Mouse (Mus musculus): ENCODE measurements around the gene Smc5.

- TF ChIP-seq CTCF (IDR thresholded peaks at IDR 0.05; ENCODE audit: borderline replicate concordance, insufficient read depth, low read length) (no peak), POLR2A (IDR thresholded peaks at IDR 0.05; ENCODE audit: low read depth, low read length) (no peak)
Measured at GRCm38 (mm10) chr19:23166550-23167284, 107.0 kb downstream of the Smc5 start.

Measured in embryonic fibroblast, embryonic 13.5 days (primary cell).